Mouse (Mus musculus): ENCODE measurements at regions not wholly inside any gene's neighbourhood (a gene's known extent, or its start where the extent isn't known, plus 50 kb on each side); places are given as distances from the start of the nearest gene placed in this dataset.

DNA sequence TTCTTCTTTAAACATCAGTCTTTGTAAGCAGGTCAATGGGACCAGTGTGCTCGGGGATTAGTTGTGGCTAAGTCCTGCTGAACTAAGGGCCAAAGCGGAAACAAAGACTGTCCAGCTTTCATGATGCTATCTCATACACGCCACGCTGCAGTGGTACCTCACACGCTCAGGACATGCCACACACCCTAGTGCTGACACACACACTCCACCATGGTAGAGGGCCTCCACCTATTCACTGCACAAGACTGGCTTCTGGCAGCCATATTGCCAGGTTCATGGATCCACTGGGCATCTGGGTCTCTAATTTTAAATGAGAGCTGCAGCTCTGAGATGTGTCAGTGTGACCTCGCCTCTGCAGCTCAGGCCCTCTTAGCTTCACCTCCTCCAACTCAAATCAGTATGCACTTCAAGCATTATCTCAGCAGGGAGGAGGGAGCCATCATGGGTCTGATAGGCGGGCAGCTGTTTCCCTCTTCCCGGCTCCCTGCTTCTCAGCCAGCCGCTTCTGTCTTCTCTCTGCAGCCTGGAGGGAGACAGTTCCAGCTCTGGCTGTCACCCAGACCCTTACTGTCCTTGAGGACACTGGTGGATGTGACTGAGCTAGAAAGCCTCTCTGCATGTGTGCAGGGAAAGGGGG lies 102.6 kb upstream of the Afdn start:
- DNase-seq (ENCODE audit: low read depth, low spot score): no peak

GRCm38 (mm10) chr17:13658321-13658978 lies 101.9 kb upstream of the Afdn start:
- Histone ChIP-seq H3K9ac (ENCODE audit: insufficient read depth, low read depth, low read length, poor library complexity, severe bottlenecking) (peak overlapping the region; percentile 62; the same call in 1 of the 2 replicates), H3K27ac (ENCODE audit: insufficient read depth, low read depth, low read length, poor library complexity, severe bottlenecking) (peak overlapping the region; percentile 100), H3K36me3 (ENCODE audit: control insufficient read depth, insufficient read depth, low read length, poor library complexity, severe bottlenecking) (no peaks in the 10 kb centered on the region; the same call in 1 of the 2 replicates), H3K4me1 (ENCODE audit: control insufficient read depth in 2 of 2, insufficient read depth in 2 of 2, low read length in 2 of 2, poor library complexity in 1 of 2) (peaks cover 3 to 15% of the 10 kb centered on the region in 2 experiments; a peak in 3 of 4 replicates), H3K4me3 (ENCODE audit: insufficient read depth in 1 of 2, low read depth in 1 of 2, low read length in 2 of 2, poor library complexity in 1 of 2, severe bottlenecking in 1 of 2) (peak overlapping the region; percentile 43 to 58; a peak in 3 of 4 replicates), H3K9me3 (ENCODE audit: control insufficient read depth, insufficient read depth, low read depth, low read length) (no peaks in the 10 kb centered on the region; the same call in 1 of the 2 replicates)
- no peak for TF ChIP-seq HCFC1 (IDR thresholded peaks at IDR 0.05; ENCODE audit: borderline replicate concordance, insufficient read depth, low read length)
- no peak for TF ChIP-seq ZC3H11A (IDR thresholded peaks at IDR 0.05; ENCODE audit: borderline replicate concordance, low read depth, low read length)
- 0 out of 2 replicates have a peak, but pooled peaks have one; percentile 27 for TF ChIP-seq ZNF384 (IDR thresholded peaks at IDR 0.05; ENCODE audit: low read depth, low read length)
- TF ChIP-seq MAFK (IDR thresholded peaks at IDR 0.05; ENCODE audit: insufficient read depth, low read depth, low read length): no peak
- no peak for TF ChIP-seq CHD2 (IDR thresholded peaks at IDR 0.05; ENCODE audit: low read depth, low read length)
- DNase-seq (ENCODE audit: low read depth, low spot score): peak; percentile 82
- in situ Hi-C loops (cut with MboI; ENCODE audit: low sequenced_read_pairs in 2 of 2, unreplicated experiment in 2 of 2): no loop called here

More for the DNA sequence above, 102.6 kb upstream of the Afdn start:
- no peak overlapping the region for H3K9ac ChIP-seq (ENCODE audit: insufficient read depth, low read depth, low read length, poor library complexity, severe bottlenecking)
- no peaks in the 10 kb centered on the region; the same call in 1 of the 2 replicates for H3K9me3 ChIP-seq (ENCODE audit: control insufficient read depth, insufficient read depth, low read depth, low read length)
- peaks cover 3 to 15% of the 10 kb centered on the region in 2 experiments; a peak in 3 of 4 replicates for H3K4me1 ChIP-seq (ENCODE audit: control insufficient read depth in 2 of 2, insufficient read depth in 2 of 2, low read length in 2 of 2, poor library complexity in 1 of 2)
- H3K36me3 ChIP-seq (ENCODE audit: control insufficient read depth, insufficient read depth, low read length, poor library complexity, severe bottlenecking): no peaks in the 10 kb centered on the region; the same call in 1 of the 2 replicates
- no peak overlapping the region for H3K4me3 ChIP-seq (ENCODE audit: insufficient read depth in 1 of 2, low read depth in 1 of 2, low read length in 2 of 2, poor library complexity in 1 of 2, severe bottlenecking in 1 of 2)
- TF ChIP-seq HCFC1 (IDR thresholded peaks at IDR 0.05; ENCODE audit: borderline replicate concordance, insufficient read depth, low read length) (no peak), ZC3H11A (IDR thresholded peaks at IDR 0.05; ENCODE audit: borderline replicate concordance, low read depth, low read length) (no peak), ZNF384 (IDR thresholded peaks at IDR 0.05; ENCODE audit: low read depth, low read length) (no peak), MAFK (IDR thresholded peaks at IDR 0.05; ENCODE audit: insufficient read depth, low read depth, low read length) (no peak), CHD2 (IDR thresholded peaks at IDR 0.05; ENCODE audit: low read depth, low read length) (no peak)
- in situ Hi-C loops (cut with MboI; ENCODE audit: low sequenced_read_pairs in 2 of 2, unreplicated experiment in 2 of 2): no loop called here
- peak overlapping the region; percentile 100 for H3K27ac ChIP-seq (ENCODE audit: insufficient read depth, low read depth, low read length, poor library complexity, severe bottlenecking)

- Histone ChIP-seq H3K36me3 (ENCODE audit: control insufficient read depth, insufficient read depth, low read length, poor library complexity, severe bottlenecking) (no peaks in the 10 kb centered on the region; the same call in 1 of the 2 replicates), H3K27ac (ENCODE audit: insufficient read depth, low read depth, low read length, poor library complexity, severe bottlenecking) (peak overlapping the region; percentile 100), H3K4me1 (ENCODE audit: control insufficient read depth in 2 of 2, insufficient read depth in 2 of 2, low read length in 2 of 2, poor library complexity in 1 of 2) (peaks cover 3 to 15% of the 10 kb centered on the region in 2 experiments; a peak in 3 of 4 replicates), H3K4me3 (ENCODE audit: insufficient read depth in 1 of 2, low read depth in 1 of 2, low read length in 2 of 2, poor library complexity in 1 of 2, severe bottlenecking in 1 of 2) (peak overlapping the region; percentile 43 to 58), H3K9ac (ENCODE audit: insufficient read depth, low read depth, low read length, poor library complexity, severe bottlenecking) (peak overlapping the region; percentile 62), H3K9me3 (ENCODE audit: control insufficient read depth, insufficient read depth, low read depth, low read length) (no peaks in the 10 kb centered on the region; the same call in 1 of the 2 replicates)
- DNase-seq (ENCODE audit: low read depth, low spot score): no peak
- in situ Hi-C loops (cut with MboI; ENCODE audit: low sequenced_read_pairs in 2 of 2, unreplicated experiment in 2 of 2): no loop called here
- TF ChIP-seq HCFC1 (IDR thresholded peaks at IDR 0.05; ENCODE audit: borderline replicate concordance, insufficient read depth, low read length): no peak
- TF ChIP-seq ZNF384 (IDR thresholded peaks at IDR 0.05; ENCODE audit: low read depth, low read length): no peak
- no peak for TF ChIP-seq ZC3H11A (IDR thresholded peaks at IDR 0.05; ENCODE audit: borderline replicate concordance, low read depth, low read length)
- no peak for TF ChIP-seq CHD2 (IDR thresholded peaks at IDR 0.05; ENCODE audit: low read depth, low read length)
- no peak for TF ChIP-seq MAFK (IDR thresholded peaks at IDR 0.05; ENCODE audit: insufficient read depth, low read depth, low read length)
These were observed 101.2 kb upstream of the Afdn start for GRCm38 (mm10) chr17:13659103-13659502.

DNA sequence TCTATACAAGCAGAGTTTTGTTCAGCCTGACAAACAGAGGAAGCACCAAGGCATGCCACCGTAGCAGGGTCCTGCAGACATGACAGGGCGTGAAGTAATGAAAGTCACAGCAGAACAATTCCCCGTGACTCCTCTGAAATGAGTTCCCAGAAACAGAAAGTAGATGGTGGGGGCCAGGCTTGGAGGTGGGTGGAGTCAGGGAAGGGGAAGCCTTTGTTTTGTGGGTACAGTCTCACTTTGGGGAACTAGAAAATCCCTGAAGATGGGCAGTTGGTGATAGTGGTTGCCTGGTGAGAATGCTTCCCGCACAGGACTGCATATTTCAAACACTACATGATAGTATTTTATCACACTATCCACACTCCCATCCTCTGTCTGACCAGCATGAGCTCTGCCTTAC lies 100.4 kb upstream of the Afdn start:
- DNase-seq (ENCODE audit: low read depth, low spot score): no peak
- peak overlapping the region in 1 of 2 experiments; percentile 49; a peak in 1 of 4 replicates for H3K4me3 ChIP-seq (ENCODE audit: insufficient read depth in 1 of 2, low read depth in 1 of 2, low read length in 2 of 2, poor library complexity in 1 of 2, severe bottlenecking in 1 of 2)
- H3K9me3 ChIP-seq (ENCODE audit: control insufficient read depth, insufficient read depth, low read depth, low read length): no peaks in the 10 kb centered on the region; the same call in 1 of the 2 replicates
- peak overlapping the region; percentile 100; the same call in 1 of the 2 replicates for H3K27ac ChIP-seq (ENCODE audit: insufficient read depth, low read depth, low read length, poor library complexity, severe bottlenecking)
- no peak for TF ChIP-seq CHD2 (IDR thresholded peaks at IDR 0.05; ENCODE audit: low read depth, low read length)
- TF ChIP-seq ZC3H11A (IDR thresholded peaks at IDR 0.05; ENCODE audit: borderline replicate concordance, low read depth, low read length): no peak
- TF ChIP-seq HCFC1 (IDR thresholded peaks at IDR 0.05; ENCODE audit: borderline replicate concordance, insufficient read depth, low read length): no peak
- no peak for TF ChIP-seq MAFK (IDR thresholded peaks at IDR 0.05; ENCODE audit: insufficient read depth, low read depth, low read length)
- no peak for TF ChIP-seq ZNF384 (IDR thresholded peaks at IDR 0.05; ENCODE audit: low read depth, low read length)
- in situ Hi-C loops (cut with MboI; ENCODE audit: low sequenced_read_pairs in 2 of 2, unreplicated experiment in 2 of 2): no loop called here
- no peaks in the 10 kb centered on the region; the same call in 1 of the 2 replicates for H3K36me3 ChIP-seq (ENCODE audit: control insufficient read depth, insufficient read depth, low read length, poor library complexity, severe bottlenecking)
- H3K9ac ChIP-seq (ENCODE audit: insufficient read depth, low read depth, low read length, poor library complexity, severe bottlenecking): 0 out of 2 replicates have a peak overlapping the region, but pooled peaks have one; percentile 37
- H3K4me1 ChIP-seq (ENCODE audit: control insufficient read depth in 2 of 2, insufficient read depth in 2 of 2, low read length in 2 of 2, poor library complexity in 1 of 2): peaks cover 3 to 15% of the 10 kb centered on the region in 2 experiments; a peak in 3 of 4 replicates

All from ES-E14 (cell line).